Mouse (Mus musculus): ENCODE measurements around the gene Zfp639.

Gene Zfp639

GRCm38 (mm10) chr3:32509496-32510374, at the start of gene Zfp639:
Gene Zfp639 (plus strand): TSS chr3:32510259.
- no peak for DNase-seq

- DNase-seq = no peak
Observed at GRCm38 (mm10) chr3:32467321-32467720, 42.7 kb upstream of the Zfp639 start.

- no peak for DNase-seq
Observed at GRCm38 (mm10) chr3:32468411-32468810, 41.6 kb upstream of the Zfp639 start.

GRCm38 (mm10) chr3:32470449-32470848, 39.6 kb upstream of the Zfp639 start:
- DNase-seq = no peak

- no peak for DNase-seq
Observed at GRCm38 (mm10) chr3:32471098-32471497, 39.0 kb upstream of the Zfp639 start.

GRCm38 (mm10) chr3:32472191-32472900, 37.7 kb upstream of the Zfp639 start:
- DNase-seq = no peak

GRCm38 (mm10) chr3:32473184-32473583, 36.9 kb upstream of the Zfp639 start:
- no peak for DNase-seq

- no peak for DNase-seq
Observed at GRCm38 (mm10) chr3:32479961-32480360, 30.1 kb upstream of the Zfp639 start.

GRCm38 (mm10) chr3:32483035-32483434, 27.0 kb upstream of the Zfp639 start:
- DNase-seq = no peak

- no peak for DNase-seq
Observed at GRCm38 (mm10) chr3:32486543-32486942, 23.5 kb upstream of the Zfp639 start.

GRCm38 (mm10) chr3:32488172-32488571, 21.9 kb upstream of the Zfp639 start:
- no peak for DNase-seq

- no peak for DNase-seq
Observed at GRCm38 (mm10) chr3:32490076-32490927, 19.8 kb upstream of the Zfp639 start.

GRCm38 (mm10) chr3:32490928-32491315, 19.1 kb upstream of the Zfp639 start:
- DNase-seq = no peak

- DNase-seq = no peak
Observed at GRCm38 (mm10) chr3:32492097-32493090, 17.7 kb upstream of the Zfp639 start, which contains the start of gene Kcnmb3. Gene Kcnmb3 (minus strand): TSS chr3:32492231.

- peak; percentile 35 for DNase-seq
Observed at GRCm38 (mm10) chr3:32494387-32495087, 15.5 kb upstream of the Zfp639 start.

GRCm38 (mm10) chr3:32495088-32495770, 14.8 kb upstream of the Zfp639 start:
- DNase-seq = no peak

- DNase-seq = no peak
Observed at GRCm38 (mm10) chr3:32495856-32496710, 14.0 kb upstream of the Zfp639 start.

- no peak for DNase-seq
Observed at GRCm38 (mm10) chr3:32496711-32497070, 13.4 kb upstream of the Zfp639 start.

GRCm38 (mm10) chr3:32500346-32500745, 9.7 kb upstream of the Zfp639 start:
- DNase-seq = no peak

- DNase-seq = no peak
Observed at GRCm38 (mm10) chr3:32505841-32506240, 4.2 kb upstream of the Zfp639 start.
